Mouse (Mus musculus): Measurements from ENCODE around the gene Ciapin1.

GRCm38 (mm10) chr8:94781838-94782235 is 56.3 kb downstream of the Ciapin1 start:
- TF ChIP-seq CTCF (IDR thresholded peaks at IDR 0.05; ENCODE audit: low read depth, low read length) (no peak), POLR2A (IDR thresholded peaks at IDR 0.05; ENCODE audit: extremely low read depth, insufficient read depth, low read length) (no peak)

All from liver, adult 2 months (tissue).